Mouse (Mus musculus): Measurements from ENCODE around the gene Sprr1b. TPM values are rescaled to one million over a fixed set of nuclear protein-coding genes. Genes with fewer than 3 reads are reported as not detected.
"Not testable (repeated sequence)": the region's sequence is repeated elsewhere in the genome, so short reads cannot be mapped to it uniquely, and the experiment has no call there.

Gene Sprr1b
- not detected in 2 replicates for total RNA-seq (2014; fragmentation: Nextera tagmentation)
- not detected in 2 replicates for total RNA-seq (2017)

- ATAC-seq (replicated peaks; ENCODE audit: poor library complexity, severe bottlenecking): no peak
Measured at GRCm38 (mm10) chr3:92438689-92439088, at the start of gene Sprr1b. Sprr1b (minus strand) TSS chr3:92438789.

- no peak for ATAC-seq (replicated peaks; ENCODE audit: poor library complexity, severe bottlenecking)
Measured at GRCm38 (mm10) chr3:92486307-92486706, 47.7 kb upstream of the Sprr1b start.

DNA sequence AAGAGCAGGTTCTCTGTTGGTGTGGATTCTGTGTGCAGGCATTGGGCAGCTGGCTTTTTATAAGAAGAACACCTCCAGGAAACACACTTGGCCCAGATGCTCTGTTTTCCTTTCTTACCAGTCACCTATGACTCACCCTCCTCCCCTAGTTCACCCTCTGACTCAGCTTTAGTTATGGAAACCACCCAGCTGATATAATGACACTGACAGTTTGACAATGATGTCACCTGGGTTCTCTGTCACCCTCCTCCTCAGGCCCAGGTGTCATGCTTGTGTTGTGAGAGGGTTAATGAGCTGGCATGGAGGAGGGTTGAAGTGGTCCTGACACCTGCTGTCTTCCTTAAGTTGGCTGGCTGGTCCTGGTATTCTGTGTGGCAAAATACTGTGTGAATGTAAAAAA lies 47.3 kb upstream of the Sprr1b start, which contains the start of gene Sprr1a:
Gene Sprr1a (minus strand): TSS at position 33 of the 400 bp plus-strand sequence.
- ATAC-seq (replicated peaks; ENCODE audit: poor library complexity, severe bottlenecking): no peak

- not testable (repeated sequence) for ATAC-seq (replicated peaks; ENCODE audit: poor library complexity, severe bottlenecking)
Measured at GRCm38 (mm10) chr3:92481249-92481648, 42.7 kb upstream of the Sprr1b start.

- no peak for ATAC-seq (replicated peaks; ENCODE audit: poor library complexity, severe bottlenecking)
Measured at GRCm38 (mm10) chr3:92470111-92470510, 31.5 kb upstream of the Sprr1b start.

DNA sequence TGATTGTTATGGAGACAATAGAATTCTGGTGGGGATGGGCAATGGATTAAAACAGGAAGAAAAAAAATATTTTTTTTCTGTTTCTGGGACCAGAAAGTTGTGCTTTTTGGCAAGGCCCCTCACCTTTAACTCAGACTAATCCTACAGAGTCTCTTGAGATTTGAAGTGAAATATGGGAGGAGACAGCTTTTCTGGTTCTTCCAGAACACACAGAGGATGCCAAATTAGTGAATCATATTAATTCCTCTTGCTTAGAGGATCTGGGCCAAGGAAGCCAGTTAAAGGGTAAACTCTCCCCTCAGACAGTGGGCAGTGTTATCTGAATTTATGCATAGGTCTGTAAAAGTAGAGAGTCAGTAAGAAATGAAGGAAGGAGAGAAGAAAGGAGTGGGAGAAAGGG lies 28.8 kb upstream of the Sprr1b start:
- no peak for ATAC-seq (replicated peaks; ENCODE audit: poor library complexity, severe bottlenecking)

GRCm38 (mm10) chr3:92466576-92466975 lies 28.0 kb upstream of the Sprr1b start:
- no peak for ATAC-seq (replicated peaks; ENCODE audit: poor library complexity, severe bottlenecking)

- no peak for ATAC-seq (replicated peaks; ENCODE audit: poor library complexity, severe bottlenecking)
Measured at GRCm38 (mm10) chr3:92458620-92459019, 20.0 kb upstream of the Sprr1b start, which contains the start of gene Sprr3. Sprr3 (minus strand) TSS chr3:92458720.

DNA sequence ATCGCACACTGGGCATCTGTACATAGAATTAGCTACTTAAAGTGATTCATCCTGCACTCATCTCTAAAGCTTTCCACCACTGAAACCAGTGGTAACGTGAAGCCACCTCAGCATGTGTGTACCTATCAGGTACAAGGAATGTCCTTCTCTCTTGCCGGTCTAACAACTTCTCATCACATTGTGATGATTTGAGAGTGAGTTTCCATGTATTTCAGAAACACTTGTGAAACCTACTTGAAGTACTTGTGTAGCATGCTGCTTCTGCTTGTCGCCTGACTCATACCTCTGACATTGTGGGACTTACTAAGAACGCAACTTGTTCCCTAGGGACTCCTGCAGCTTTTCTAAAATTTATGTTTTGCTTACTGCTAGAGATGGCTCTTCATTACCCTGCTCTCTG lies 16.6 kb upstream of the Sprr1b start:
- no peak for ATAC-seq (replicated peaks; ENCODE audit: poor library complexity, severe bottlenecking)

- ATAC-seq (replicated peaks; ENCODE audit: poor library complexity, severe bottlenecking): no peak
Measured at GRCm38 (mm10) chr3:92440177-92440576, 1.6 kb upstream of the Sprr1b start.

DNA sequence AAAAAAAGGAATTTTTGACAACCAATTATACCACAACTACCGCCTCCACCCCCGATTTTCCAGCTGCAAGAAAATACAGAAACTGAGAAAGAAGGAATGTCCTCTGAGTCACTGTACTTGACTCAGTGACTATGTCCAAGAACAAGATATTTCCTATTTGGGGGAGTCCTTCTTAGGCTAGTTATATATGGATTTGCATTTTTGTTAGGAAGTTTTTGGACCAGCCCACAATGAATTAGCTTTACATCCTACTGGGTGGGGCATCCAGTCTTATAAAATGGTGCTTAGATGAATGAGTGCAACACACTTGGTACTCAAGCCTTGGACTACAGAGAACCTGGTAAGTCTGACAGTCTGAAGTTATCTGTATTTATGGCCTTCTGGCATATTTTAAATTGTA lies 6.3 kb downstream of the Sprr1b start, which contains the start of gene Sprr2k:
Gene Sprr2k (plus strand): TSS at position 301 of the 400 bp plus-strand sequence.
- ATAC-seq (replicated peaks; ENCODE audit: poor library complexity, severe bottlenecking): no peak

DNA sequence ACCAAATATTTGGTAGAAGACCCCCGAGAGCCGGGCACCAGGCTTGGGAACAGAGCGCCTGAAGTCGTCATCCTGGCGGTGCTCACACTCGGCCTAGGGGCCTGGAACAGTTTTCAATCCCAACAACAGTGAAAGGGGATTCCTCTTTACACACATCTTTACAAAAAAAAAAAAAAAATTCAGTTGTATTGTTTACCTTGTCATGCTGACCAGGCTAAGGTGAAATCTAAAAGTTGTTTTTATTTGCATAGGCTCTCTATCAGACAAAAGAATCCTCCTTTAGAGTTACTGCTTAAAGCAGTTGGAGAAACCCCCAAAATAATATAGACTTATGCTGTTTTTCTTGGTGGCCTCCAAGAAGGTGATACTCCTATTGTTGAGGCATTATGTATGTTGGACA lies 9.3 kb downstream of the Sprr1b start, which contains the start of gene Gm9774:
Gene Gm9774 (minus strand): TSS at position 101 of the 400 bp plus-strand sequence.
- ATAC-seq (replicated peaks; ENCODE audit: poor library complexity, severe bottlenecking): no peak

DNA sequence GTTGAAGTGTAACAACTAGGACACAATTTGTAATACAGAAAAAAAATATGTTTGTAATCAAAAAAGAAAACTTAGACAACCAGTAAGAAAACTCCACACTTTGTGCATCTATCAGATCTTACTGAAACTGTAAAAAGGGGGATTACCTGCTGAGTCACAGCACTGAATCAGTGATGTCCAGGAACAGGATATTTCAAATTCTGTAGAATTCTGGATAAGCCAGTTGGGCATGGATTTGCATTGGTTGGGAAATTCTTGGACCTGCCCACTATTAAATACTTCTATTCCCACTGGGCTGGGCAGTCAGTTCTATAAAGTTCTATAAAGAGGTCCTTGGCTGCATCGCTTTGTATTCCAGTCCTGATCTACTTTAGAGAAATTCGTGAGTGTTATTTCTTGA lies 20.8 kb downstream of the Sprr1b start, which contains the start of gene Sprr2j-ps:
Gene Sprr2j-ps (plus strand): TSS at position 301 of the 400 bp plus-strand sequence.
- ATAC-seq (replicated peaks; ENCODE audit: poor library complexity, severe bottlenecking): no peak

DNA sequence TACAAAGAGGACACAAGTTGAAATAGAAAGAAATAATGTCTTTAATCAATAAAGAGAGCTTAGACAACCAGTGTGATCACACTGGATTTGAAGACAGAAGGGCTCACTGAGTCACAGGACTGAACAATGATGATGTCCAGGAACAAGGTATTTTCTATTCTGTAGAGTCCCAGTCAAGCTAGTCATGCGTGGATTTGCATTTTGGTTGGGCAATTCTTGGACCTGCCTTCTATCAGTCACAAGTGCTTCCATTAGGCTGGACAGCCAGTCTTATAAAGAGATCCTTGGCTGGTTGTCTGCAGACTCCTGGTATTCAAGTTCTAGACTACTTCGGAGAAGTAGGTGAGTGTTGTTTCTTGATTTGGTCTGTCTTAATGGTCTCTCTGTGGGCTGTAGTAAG lies 30.9 kb downstream of the Sprr1b start, which contains the start of gene Sprr2i:
Gene Sprr2i (plus strand): TSS at position 301 of the 400 bp plus-strand sequence.
- ATAC-seq (replicated peaks; ENCODE audit: poor library complexity, severe bottlenecking): no peak

DNA sequence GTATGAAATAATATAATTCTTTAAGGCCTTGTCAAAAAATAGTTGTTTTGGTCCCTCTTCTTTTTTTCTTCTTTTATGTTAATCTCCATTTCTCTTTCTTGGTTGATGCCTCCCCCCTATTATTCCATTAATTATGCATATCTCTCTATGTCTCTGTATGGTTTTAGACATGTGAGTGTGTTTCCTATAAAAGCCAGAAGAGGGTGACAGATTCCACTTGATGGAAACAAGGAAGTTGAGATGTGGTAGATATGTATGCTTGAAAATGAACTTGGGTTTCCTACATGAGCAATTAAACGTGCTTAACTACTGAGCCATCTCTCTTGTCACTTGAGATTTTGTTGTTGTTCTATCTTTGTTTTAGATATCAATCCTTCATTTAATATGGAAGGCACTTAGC lies 44.3 kb downstream of the Sprr1b start:
- no peak for ATAC-seq (replicated peaks; ENCODE audit: poor library complexity, severe bottlenecking)

Other genes with a start within 250 kb of the Sprr1b start
- not detected in 2 replicates for gene Sprr2a1, start 223.0 kb downstream of the Sprr1b start, total RNA-seq (2014; fragmentation: Nextera tagmentation)
- gene Sprr2a1, start 223.0 kb downstream of the Sprr1b start, total RNA-seq (2017): not detected in 2 replicates
- gene Sprr2a2, start 222.9 kb downstream of the Sprr1b start, total RNA-seq (2014; fragmentation: Nextera tagmentation): not detected in 2 replicates
- not detected in 2 replicates for gene Sprr2a2, start 222.9 kb downstream of the Sprr1b start, total RNA-seq (2017)
- gene Sprr2a3, start 153.4 kb downstream of the Sprr1b start, total RNA-seq (2014; fragmentation: Nextera tagmentation): not detected in 2 replicates
- not detected in 2 replicates for gene Sprr2a3, start 153.4 kb downstream of the Sprr1b start, total RNA-seq (2017)
- gene Sprr2b, start 122.2 kb downstream of the Sprr1b start, total RNA-seq (2014; fragmentation: Nextera tagmentation): not detected in 2 replicates
- gene Sprr2b, start 122.2 kb downstream of the Sprr1b start, total RNA-seq (2017): not detected in 2 replicates
- not detected in 2 replicates for gene Sprr2d, start 99.6 kb downstream of the Sprr1b start, total RNA-seq (2014; fragmentation: Nextera tagmentation)
- gene Sprr2d, start 99.6 kb downstream of the Sprr1b start, total RNA-seq (2017): not detected in 2 replicates
- gene Sprr2e, start 86.6 kb downstream of the Sprr1b start, total RNA-seq (2014; fragmentation: Nextera tagmentation): not detected in 2 replicates
- gene Sprr2e, start 86.6 kb downstream of the Sprr1b start, total RNA-seq (2017): not detected in 2 replicates
- gene Sprr2f, start 73.6 kb downstream of the Sprr1b start, total RNA-seq (2014; fragmentation: Nextera tagmentation): not detected in 2 replicates
- gene Sprr2f, start 73.6 kb downstream of the Sprr1b start, total RNA-seq (2017): not detected in 2 replicates
- gene Sprr2h, start 53.1 kb downstream of the Sprr1b start, total RNA-seq (2014; fragmentation: Nextera tagmentation): not detected in 2 replicates
- not detected in 2 replicates for gene Sprr2h, start 53.1 kb downstream of the Sprr1b start, total RNA-seq (2017)
- gene Sprr2i, start 30.8 kb downstream of the Sprr1b start, total RNA-seq (2014; fragmentation: Nextera tagmentation): not detected in 2 replicates
- gene Sprr2i, start 30.8 kb downstream of the Sprr1b start, total RNA-seq (2017): not detected in 2 replicates
- not detected in 2 replicates for gene Sprr2j-ps, start 20.7 kb downstream of the Sprr1b start, total RNA-seq (2014; fragmentation: Nextera tagmentation)
- not detected in 2 replicates for gene Sprr2j-ps, start 20.7 kb downstream of the Sprr1b start, total RNA-seq (2017)
- 5.2 and 10.9 TPM in 2 replicates for gene Gm9774, start 9.4 kb downstream of the Sprr1b start, total RNA-seq (2014; fragmentation: Nextera tagmentation)
- gene Gm9774, start 9.4 kb downstream of the Sprr1b start, total RNA-seq (2017): 1.2 TPM in 2 replicates
- not detected in 2 replicates for gene Sprr2k, start 6.2 kb downstream of the Sprr1b start, total RNA-seq (2014; fragmentation: Nextera tagmentation)
- gene Sprr2k, start 6.2 kb downstream of the Sprr1b start, total RNA-seq (2017): not detected in 2 replicates
- not detected in 2 replicates for gene Sprr3, start 19.9 kb upstream of the Sprr1b start, total RNA-seq (2014; fragmentation: Nextera tagmentation)
- gene Sprr3, start 19.9 kb upstream of the Sprr1b start, total RNA-seq (2017): not detected in 2 replicates
- not detected in 2 replicates for gene Sprr1a, start 47.1 kb upstream of the Sprr1b start, total RNA-seq (2014; fragmentation: Nextera tagmentation)
- not detected in 2 replicates for gene Sprr1a, start 47.1 kb upstream of the Sprr1b start, total RNA-seq (2017)
- gene Sprr4, start 61.7 kb upstream of the Sprr1b start, total RNA-seq (2014; fragmentation: Nextera tagmentation): not detected in 2 replicates
- not detected in 2 replicates for gene Sprr4, start 61.7 kb upstream of the Sprr1b start, total RNA-seq (2017)
- not detected in 2 replicates for gene 2310046K23Rik, start 95.7 kb upstream of the Sprr1b start, total RNA-seq (2014; fragmentation: Nextera tagmentation)
- not detected in 2 replicates for gene 2310046K23Rik, start 95.7 kb upstream of the Sprr1b start, total RNA-seq (2017)
- gene Ivl, start 134.9 kb upstream of the Sprr1b start, total RNA-seq (2014; fragmentation: Nextera tagmentation): not detected in 2 replicates
- gene Ivl, start 134.9 kb upstream of the Sprr1b start, total RNA-seq (2017): not detected in 2 replicates
- gene Smcp, start 150.2 kb upstream of the Sprr1b start, total RNA-seq (2014; fragmentation: Nextera tagmentation): not detected in 2 replicates
- gene Smcp, start 150.2 kb upstream of the Sprr1b start, total RNA-seq (2017): not detected in 2 replicates
- gene 2210017I01Rik, start 168.7 kb upstream of the Sprr1b start, total RNA-seq (2014; fragmentation: Nextera tagmentation): not detected in 2 replicates
- gene 2210017I01Rik, start 168.7 kb upstream of the Sprr1b start, total RNA-seq (2017): not detected in 2 replicates
- not detected in 2 replicates for gene Lce6a, start 182.9 kb upstream of the Sprr1b start, total RNA-seq (2014; fragmentation: Nextera tagmentation)
- not detected in 2 replicates for gene Lce6a, start 182.9 kb upstream of the Sprr1b start, total RNA-seq (2017)
- not detected in 2 replicates for gene Lce1a1, start 209.5 kb upstream of the Sprr1b start, total RNA-seq (2014; fragmentation: Nextera tagmentation)
- gene Lce1a1, start 209.5 kb upstream of the Sprr1b start, total RNA-seq (2017): not detected in 2 replicates
- not detected in 2 replicates for gene Lce1b, start 218.1 kb upstream of the Sprr1b start, total RNA-seq (2014; fragmentation: Nextera tagmentation)
- gene Lce1b, start 218.1 kb upstream of the Sprr1b start, total RNA-seq (2017): not detected in 2 replicates
- not detected in 2 replicates for gene Lce1a2, start 231.5 kb upstream of the Sprr1b start, total RNA-seq (2014; fragmentation: Nextera tagmentation)
- not detected in 2 replicates for gene Lce1a2, start 231.5 kb upstream of the Sprr1b start, total RNA-seq (2017)
- not detected in 2 replicates for gene Lce1c, start 240.5 kb upstream of the Sprr1b start, total RNA-seq (2014; fragmentation: Nextera tagmentation)
- gene Lce1c, start 240.5 kb upstream of the Sprr1b start, total RNA-seq (2017): not detected in 2 replicates
- gene Lce1d, start 248.4 kb upstream of the Sprr1b start, total RNA-seq (2014; fragmentation: Nextera tagmentation): not detected in 2 replicates
- not detected in 2 replicates for gene Lce1d, start 248.4 kb upstream of the Sprr1b start, total RNA-seq (2017)

All from granulocyte monocyte progenitor cell, adult 5-6 weeks (primary cell).